Mouse (Mus musculus) liver, embryonic 14.5 days (tissue): ENCODE data around the gene Gm3250. TPM values are rescaled to one million over a fixed set of nuclear protein-coding genes. Genes with fewer than 3 reads are reported as not detected.

ENCODE experiments used
- ATAC-seq: fragments of 200-750 bp; cut with Nextera tagmentation; 2 replicates; pipeline ENCODE4 v1.8.0; 2017; ENCODE audit warnings: moderate number of reproducible peaks, mild to moderate bottlenecking, moderate library complexity; ENCODE audit not compliant: insufficient read depth
- DNase-seq, 3 experiments: peaks; one replicate each; pipeline ENCODE4 v3.0.0-alpha.2; 2012 to 2013; ENCODE audit warnings: low read depth in 3 of 3, low spot score in 3 of 3
- H3K27ac ChIP-seq: fragments of 300-500 bp; sonication (generic); 2 replicates; pipeline ENCODE4 v1.5.1; 2014; ENCODE audit warnings: moderate library complexity, mild to moderate bottlenecking, control low read depth, inconsistent platforms
- H3K27me3 ChIP-seq: fragments of 300-500 bp; sonication (generic); 2 replicates; pipeline ENCODE4 v1.6.1; 2014; ENCODE audit warnings: mild to moderate bottlenecking, low read length, moderate library complexity; ENCODE audit not compliant: control insufficient read depth, insufficient read depth
- H3K36me3 ChIP-seq: fragments of 300-500 bp; sonication (generic); replicated peaks from 2 replicates; pipeline ENCODE4 v1.6.1; 2014; ENCODE audit warnings: low read depth; ENCODE audit not compliant: control insufficient read depth, insufficient read depth
- H3K4me1 ChIP-seq, 2 experiments: fragments of 200-500 bp in 1 of 2; fragments of 300-500 bp in 1 of 2; sonication (generic) in 1 of 2; replicated peaks; 2 replicates each; pipeline ENCODE4 v1.6.1; 2012 to 2014; ENCODE audit warnings: antibody characterized with exemption in 1 of 2, inconsistent platforms in 1 of 2, low read length in 1 of 2; ENCODE audit not compliant: control insufficient read depth in 2 of 2, insufficient read depth in 2 of 2
- H3K4me2 ChIP-seq: fragments of 300-500 bp; sonication (generic); 2 replicates; pipeline ENCODE4 v1.6.1; 2014; ENCODE audit warnings: low read depth, mild to moderate bottlenecking, control low read depth, moderate library complexity
- H3K4me3 ChIP-seq, 2 experiments: fragments of 200-500 bp in 1 of 2; fragments of 300-500 bp in 1 of 2; sonication (generic) in 1 of 2; 2 replicates each; pipeline ENCODE4 v1.5.1; 2012 to 2014; ENCODE audit warnings: low read depth in 2 of 2, low read length in 2 of 2, mild to moderate bottlenecking in 2 of 2, control low read depth in 1 of 2, inconsistent platforms in 1 of 2, moderate library complexity in 1 of 2; ENCODE audit not compliant: insufficient read depth in 1 of 2
- H3K9ac ChIP-seq: fragments of 300-500 bp; sonication (generic); replicated peaks from 2 replicates; pipeline ENCODE4 v1.6.1; 2014; ENCODE audit warnings: mild to moderate bottlenecking, control low read depth, moderate library complexity
- H3K9me3 ChIP-seq: fragments of 300-500 bp; sonication (generic); 2 replicates; pipeline ENCODE4 v1.6.1; 2016; ENCODE audit warnings: low read length, mixed read lengths; ENCODE audit not compliant: control insufficient read depth
- CTCF ChIP-seq: IDR thresholded peaks from 2 replicates; pipeline ENCODE4 v1.5.1; 2016; ENCODE audit warnings: antibody characterized with exemption, low read depth, control low read depth
- EP300 ChIP-seq: IDR thresholded peaks from 2 replicates; pipeline ENCODE4 v1.6.1; 2016; ENCODE audit warnings: antibody characterized with exemption, low read depth
- WGBS: fragments of 180-500 bp; shearing (Covaris S2); extraction: QIAGEN DNeasy Blood & Tissue Kit; methylation state at CpG from one replicate; pipeline ENCODE4 v1.1.7; 2014; ENCODE audit not compliant: insufficient replicate concordance; 5-methylcytosine and 5-hydroxymethylcytosine counted together
- polyA plus RNA-seq, 2 experiments: library from polyadenylated mRNA; depleted of rRNA in 1 of 2; stranded (reverse) in 1 of 2; unstranded in 1 of 2; fragments of >200 nt; fragmentation: Nextera tagmentation in 1 of 2; extraction: Ambion mirVana in 1 of 2; gene quantifications; 2 replicates each; pipeline versions ENCODE4 v1.2.1 to v1.2.3; 2012 to 2014

Gm3250 gene
- polyA plus RNA-seq, 2 experiments = not detected

GRCm38 (mm10) chr10:77738929-77739328 lies 43.4 kb downstream of the Gm3250 start:
- Histone ChIP-seq H3K9ac (no peak overlapping the region), H3K27me3 (no peaks in the 10 kb centered on the region), H3K4me1 (no peaks in the 10 kb centered on the region), H3K27ac (no peak overlapping the region), H3K36me3 (no peaks in the 10 kb centered on the region), H3K4me3 (no peak overlapping the region), H3K4me2 (no peak overlapping the region), H3K9me3 (no peaks in the 10 kb centered on the region)
- WGBS = 48% methylated on average over 4 of the region's 4 CpGs
- DNase-seq (no peak), ATAC-seq (no peak)
- TF ChIP-seq CTCF (no peak), EP300 (no peak)

- Histone ChIP-seq H3K4me2 (no peak overlapping the region), H3K27ac (no peak overlapping the region), H3K4me1 (no peaks in the 10 kb centered on the region), H3K27me3 (no peaks in the 10 kb centered on the region), H3K4me3 (no peak overlapping the region), H3K9me3 (no peaks in the 10 kb centered on the region), H3K9ac (no peak overlapping the region), H3K36me3 (no peaks in the 10 kb centered on the region)
- ATAC-seq (no peak), DNase-seq (no peak)
- 66% methylated on average over 1 of the region's 1 CpGs for WGBS
- TF ChIP-seq EP300 (no peak), CTCF (no peak)
These were observed 46.4 kb downstream of the Gm3250 start for GRCm38 (mm10) chr10:77735928-77736327.

Other genes with a start within 250 kb of the Gm3250 start
Only the 30 nearest of the 31 such genes appear.
- gene Pttg1ip, start 200.8 kb downstream of the Gm3250 start, polyA plus RNA-seq (2012; rRNA removed) = 36.6 and 40.5 TPM in 2 replicates
- 64.8 and 69.1 TPM in 2 replicates for gene Pttg1ip, start 200.8 kb downstream of the Gm3250 start, polyA plus RNA-seq (2014; fragmentation: Nextera tagmentation; extraction: Ambion mirVana)
- gene Sumo3, start 176.4 kb downstream of the Gm3250 start, polyA plus RNA-seq (2012; rRNA removed) = 74.1 and 109 TPM in 2 replicates
- gene Sumo3, start 176.4 kb downstream of the Gm3250 start, polyA plus RNA-seq (2014; fragmentation: Nextera tagmentation; extraction: Ambion mirVana) = 82.5 and 87.7 TPM in 2 replicates
- 0.09 TPM in 1 of 2 replicates, not detected in the other for gene Gm49325, start 176.3 kb downstream of the Gm3250 start, polyA plus RNA-seq (2012; rRNA removed)
- gene Gm49325, start 176.3 kb downstream of the Gm3250 start, polyA plus RNA-seq (2014; fragmentation: Nextera tagmentation; extraction: Ambion mirVana) = not detected in 2 replicates
- 19.3 TPM in 2 replicates for gene Ube2g2, start 160.3 kb downstream of the Gm3250 start, polyA plus RNA-seq (2012; rRNA removed)
- 25.3 and 27.1 TPM in 2 replicates for gene Ube2g2, start 160.3 kb downstream of the Gm3250 start, polyA plus RNA-seq (2014; fragmentation: Nextera tagmentation; extraction: Ambion mirVana)
- gene Tspear, start 96.0 kb downstream of the Gm3250 start, polyA plus RNA-seq (2012; rRNA removed) = 0.03 TPM in 1 of 2 replicates, not detected in the other
- gene Tspear, start 96.0 kb downstream of the Gm3250 start, polyA plus RNA-seq (2014; fragmentation: Nextera tagmentation; extraction: Ambion mirVana) = not detected in 2 replicates
- not detected in 2 replicates for gene Gm19402, start 91.8 kb downstream of the Gm3250 start, polyA plus RNA-seq (2012; rRNA removed)
- gene Gm19402, start 91.8 kb downstream of the Gm3250 start, polyA plus RNA-seq (2014; fragmentation: Nextera tagmentation; extraction: Ambion mirVana) = not detected in 2 replicates
- gene Gm9508, start 85.3 kb downstream of the Gm3250 start, polyA plus RNA-seq (2012; rRNA removed) = not detected in 2 replicates
- gene Gm9508, start 85.3 kb downstream of the Gm3250 start, polyA plus RNA-seq (2014; fragmentation: Nextera tagmentation; extraction: Ambion mirVana) = not detected in 2 replicates
- not detected in 2 replicates for gene Gm10272, start 75.9 kb downstream of the Gm3250 start, polyA plus RNA-seq (2012; rRNA removed)
- gene Gm10272, start 75.9 kb downstream of the Gm3250 start, polyA plus RNA-seq (2014; fragmentation: Nextera tagmentation; extraction: Ambion mirVana) = not detected in 2 replicates
- gene Gm10024, start 71.1 kb downstream of the Gm3250 start, polyA plus RNA-seq (2012; rRNA removed) = not detected in 2 replicates
- gene Gm10024, start 71.1 kb downstream of the Gm3250 start, polyA plus RNA-seq (2014; fragmentation: Nextera tagmentation; extraction: Ambion mirVana) = not detected in 2 replicates
- gene Gm10142, start 66.7 kb downstream of the Gm3250 start, polyA plus RNA-seq (2012; rRNA removed) = not detected in 2 replicates
- gene Gm10142, start 66.7 kb downstream of the Gm3250 start, polyA plus RNA-seq (2014; fragmentation: Nextera tagmentation; extraction: Ambion mirVana) = not detected in 2 replicates
- not detected in 2 replicates for gene Krtap12-1, start 61.9 kb downstream of the Gm3250 start, polyA plus RNA-seq (2012; rRNA removed)
- gene Krtap12-1, start 61.9 kb downstream of the Gm3250 start, polyA plus RNA-seq (2014; fragmentation: Nextera tagmentation; extraction: Ambion mirVana) = not detected in 2 replicates
- gene Gm10100, start 56.1 kb downstream of the Gm3250 start, polyA plus RNA-seq (2012; rRNA removed) = not detected in 2 replicates
- gene Gm10100, start 56.1 kb downstream of the Gm3250 start, polyA plus RNA-seq (2014; fragmentation: Nextera tagmentation; extraction: Ambion mirVana) = not detected in 2 replicates
- gene Gm18596, start 39.9 kb downstream of the Gm3250 start, polyA plus RNA-seq (2012; rRNA removed) = not detected in 2 replicates
- gene Gm18596, start 39.9 kb downstream of the Gm3250 start, polyA plus RNA-seq (2014; fragmentation: Nextera tagmentation; extraction: Ambion mirVana) = not detected in 2 replicates
- gene Gm9736, start 31.2 kb downstream of the Gm3250 start, polyA plus RNA-seq (2012; rRNA removed) = not detected in 2 replicates
- gene Gm9736, start 31.2 kb downstream of the Gm3250 start, polyA plus RNA-seq (2014; fragmentation: Nextera tagmentation; extraction: Ambion mirVana) = not detected in 2 replicates
- gene Gm3233, start 22.9 kb downstream of the Gm3250 start, polyA plus RNA-seq (2012; rRNA removed) = not detected in 2 replicates
- not detected in 2 replicates for gene Gm3233, start 22.9 kb downstream of the Gm3250 start, polyA plus RNA-seq (2014; fragmentation: Nextera tagmentation; extraction: Ambion mirVana)
- not detected in 2 replicates for gene Gm3238, start 11.2 kb downstream of the Gm3250 start, polyA plus RNA-seq (2012; rRNA removed)
- gene Gm3238, start 11.2 kb downstream of the Gm3250 start, polyA plus RNA-seq (2014; fragmentation: Nextera tagmentation; extraction: Ambion mirVana) = not detected in 2 replicates
- not detected in 2 replicates for gene Gm7138, start 5.6 kb downstream of the Gm3250 start, polyA plus RNA-seq (2012; rRNA removed)
- not detected in 2 replicates for gene Gm7138, start 5.6 kb downstream of the Gm3250 start, polyA plus RNA-seq (2014; fragmentation: Nextera tagmentation; extraction: Ambion mirVana)
- not detected in 2 replicates for gene Gm7137, start 5.7 kb upstream of the Gm3250 start, polyA plus RNA-seq (2012; rRNA removed)
- gene Gm7137, start 5.7 kb upstream of the Gm3250 start, polyA plus RNA-seq (2014; fragmentation: Nextera tagmentation; extraction: Ambion mirVana) = not detected in 2 replicates
- not detected in 2 replicates for gene Gm9639, start 12.5 kb upstream of the Gm3250 start, polyA plus RNA-seq (2012; rRNA removed)
- not detected in 2 replicates for gene Gm9639, start 12.5 kb upstream of the Gm3250 start, polyA plus RNA-seq (2014; fragmentation: Nextera tagmentation; extraction: Ambion mirVana)
- not detected in 2 replicates for gene Gm19668, start 16.6 kb upstream of the Gm3250 start, polyA plus RNA-seq (2012; rRNA removed)
- not detected in 2 replicates for gene Gm19668, start 16.6 kb upstream of the Gm3250 start, polyA plus RNA-seq (2014; fragmentation: Nextera tagmentation; extraction: Ambion mirVana)
- gene Gm9507, start 29.3 kb upstream of the Gm3250 start, polyA plus RNA-seq (2012; rRNA removed) = not detected in 2 replicates
- not detected in 2 replicates for gene Gm9507, start 29.3 kb upstream of the Gm3250 start, polyA plus RNA-seq (2014; fragmentation: Nextera tagmentation; extraction: Ambion mirVana)
- not detected in 2 replicates for gene Gm2696, start 32.1 kb upstream of the Gm3250 start, polyA plus RNA-seq (2012; rRNA removed)
- not detected in 2 replicates for gene Gm2696, start 32.1 kb upstream of the Gm3250 start, polyA plus RNA-seq (2014; fragmentation: Nextera tagmentation; extraction: Ambion mirVana)
- gene Krtap10-4, start 44.6 kb upstream of the Gm3250 start, polyA plus RNA-seq (2012; rRNA removed) = not detected in 2 replicates
- not detected in 2 replicates for gene Krtap10-4, start 44.6 kb upstream of the Gm3250 start, polyA plus RNA-seq (2014; fragmentation: Nextera tagmentation; extraction: Ambion mirVana)
- not detected in 2 replicates for gene Krtap10-10, start 53.4 kb upstream of the Gm3250 start, polyA plus RNA-seq (2012; rRNA removed)
- gene Krtap10-10, start 53.4 kb upstream of the Gm3250 start, polyA plus RNA-seq (2014; fragmentation: Nextera tagmentation; extraction: Ambion mirVana) = not detected in 2 replicates
- not detected in 2 replicates for gene Gm36176, start 64.3 kb upstream of the Gm3250 start, polyA plus RNA-seq (2012; rRNA removed)
- not detected in 2 replicates for gene Gm36176, start 64.3 kb upstream of the Gm3250 start, polyA plus RNA-seq (2014; fragmentation: Nextera tagmentation; extraction: Ambion mirVana)
- not detected in 2 replicates for gene Gm10318, start 70.3 kb upstream of the Gm3250 start, polyA plus RNA-seq (2012; rRNA removed)
- gene Gm10318, start 70.3 kb upstream of the Gm3250 start, polyA plus RNA-seq (2014; fragmentation: Nextera tagmentation; extraction: Ambion mirVana) = not detected in 2 replicates
- not detected in 2 replicates for gene Gm3285, start 79.4 kb upstream of the Gm3250 start, polyA plus RNA-seq (2012; rRNA removed)
- gene Gm3285, start 79.4 kb upstream of the Gm3250 start, polyA plus RNA-seq (2014; fragmentation: Nextera tagmentation; extraction: Ambion mirVana) = not detected in 2 replicates
- gene Lrrc3, start 120.0 kb upstream of the Gm3250 start, polyA plus RNA-seq (2012; rRNA removed) = 6.7 and 8.4 TPM in 2 replicates
- 8.0 and 8.9 TPM in 2 replicates for gene Lrrc3, start 120.0 kb upstream of the Gm3250 start, polyA plus RNA-seq (2014; fragmentation: Nextera tagmentation; extraction: Ambion mirVana)
- gene Trpm2, start 188.0 kb upstream of the Gm3250 start, polyA plus RNA-seq (2012; rRNA removed) = 1.1 TPM in 2 replicates
- gene Trpm2, start 188.0 kb upstream of the Gm3250 start, polyA plus RNA-seq (2014; fragmentation: Nextera tagmentation; extraction: Ambion mirVana) = 1.4 and 1.5 TPM in 2 replicates
- gene 1810043G02Rik, start 196.0 kb upstream of the Gm3250 start, polyA plus RNA-seq (2012; rRNA removed) = 4.5 and 4.7 TPM in 2 replicates
- 4.2 and 4.5 TPM in 2 replicates for gene 1810043G02Rik, start 196.0 kb upstream of the Gm3250 start, polyA plus RNA-seq (2014; fragmentation: Nextera tagmentation; extraction: Ambion mirVana)